Mouse (Mus musculus): ENCODE measurements at regions not wholly inside any gene's neighbourhood (a gene's known extent, or its start where the extent isn't known, plus 50 kb on each side); places are given as distances from the start of the nearest gene placed in this dataset.
"Not testable (repeated sequence)": the region's sequence is repeated elsewhere in the genome, so short reads cannot be mapped to it uniquely, and the experiment has no call there.

DNA sequence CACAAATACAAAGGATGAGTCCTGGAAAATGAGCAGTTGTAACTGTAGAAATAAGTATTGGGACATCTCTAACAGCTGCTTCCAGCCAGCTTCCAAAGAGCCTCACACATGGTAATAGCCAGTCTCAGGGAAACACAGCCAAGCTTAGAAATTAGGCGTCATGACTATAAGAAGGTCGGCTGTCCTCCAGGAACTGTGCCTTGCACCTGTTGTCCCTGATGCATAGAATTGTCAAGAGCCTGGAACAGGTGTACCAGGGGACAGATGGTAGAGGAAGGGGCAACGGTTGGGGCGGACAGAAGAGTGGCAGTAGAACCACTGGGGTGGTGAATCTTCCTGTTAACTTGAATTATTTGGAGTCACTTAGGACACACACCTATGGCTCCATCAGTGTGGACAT lies 162.1 kb downstream of the Trib2 start:
- DNase-seq (ENCODE audit: low spot score in 2 of 2) = no peak

DNA sequence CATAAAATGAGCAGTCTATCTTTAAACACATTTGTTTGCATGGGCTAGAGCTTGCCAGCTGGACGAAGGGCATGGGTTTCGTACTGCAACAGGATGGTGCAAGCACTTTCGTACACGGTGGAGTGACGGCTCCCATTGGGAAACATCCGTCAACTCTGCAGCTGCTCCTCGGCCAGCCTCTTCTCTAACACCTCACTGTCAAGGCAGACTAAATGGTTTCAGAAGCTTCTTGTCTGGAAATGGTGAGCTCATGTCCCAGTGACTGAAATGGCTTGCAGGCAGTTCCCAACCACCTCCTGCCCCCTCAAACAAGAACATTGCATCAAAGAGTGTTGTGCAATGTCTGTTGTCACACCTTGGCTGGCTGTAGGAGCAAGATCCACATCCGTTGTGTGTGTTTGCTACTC lies 163.4 kb downstream of the Trib2 start:
- no peak for DNase-seq (ENCODE audit: low spot score in 2 of 2)

DNA sequence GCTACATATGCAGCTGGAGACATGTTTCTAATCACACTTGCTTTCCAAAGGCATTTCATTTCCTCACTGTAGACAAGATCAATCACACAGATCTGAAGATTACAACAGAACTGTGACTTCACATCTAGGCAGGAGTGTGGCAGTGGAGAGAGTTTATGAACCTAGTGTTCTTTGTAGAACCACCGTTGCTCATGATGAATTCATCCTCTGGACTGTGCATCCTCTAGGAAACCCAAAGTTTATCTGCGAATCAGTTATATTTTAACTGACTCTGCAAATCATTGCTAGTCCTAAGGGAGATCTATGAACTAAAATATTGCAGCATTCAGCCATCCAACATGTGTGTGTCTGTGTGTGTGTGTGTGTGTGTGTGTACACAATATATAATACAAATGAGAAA lies 165.4 kb downstream of the Trib2 start:
- DNase-seq (ENCODE audit: low spot score in 2 of 2) = no peak

DNA sequence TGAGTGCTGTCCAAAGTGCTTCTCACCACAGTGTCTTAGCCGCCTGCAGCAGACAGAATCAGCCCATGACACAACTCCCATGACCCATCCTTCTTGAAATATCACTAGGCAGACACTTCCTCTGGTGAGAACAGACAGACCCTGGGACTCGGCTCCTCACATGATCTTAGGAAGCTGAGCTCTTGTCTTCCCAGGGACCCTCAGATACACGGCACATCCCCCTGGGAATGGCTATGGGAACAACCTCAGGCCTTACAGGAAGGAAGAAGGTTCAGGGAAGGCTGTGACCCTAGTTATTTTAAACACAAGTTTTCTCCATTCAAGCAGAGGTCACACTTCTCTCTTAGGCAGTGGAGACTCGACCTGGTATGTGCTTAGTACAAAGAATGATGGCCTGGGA lies 166.8 kb downstream of the Trib2 start:
- no peak for DNase-seq (ENCODE audit: low spot score in 2 of 2)

DNA sequence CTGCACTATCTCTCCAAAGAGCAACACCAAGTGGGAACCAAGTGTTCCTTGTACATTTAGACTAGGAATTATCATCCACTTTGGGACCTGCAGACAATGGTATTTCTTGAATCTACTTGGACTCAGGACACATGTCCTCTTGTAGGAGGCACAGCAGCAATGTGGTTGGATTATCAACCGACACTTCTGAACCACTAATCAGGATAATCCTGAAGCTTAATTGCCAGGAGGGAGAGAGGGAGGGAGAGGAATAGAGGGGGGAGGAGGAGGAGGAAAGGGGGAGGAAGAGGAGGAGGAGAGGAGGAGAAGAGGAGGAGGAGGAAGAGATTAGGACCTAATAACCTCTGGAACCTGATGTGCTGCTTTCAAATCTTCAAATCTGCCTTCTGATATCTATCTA lies 167.5 kb downstream of the Trib2 start:
- no peak for DNase-seq (ENCODE audit: low spot score in 2 of 2)

DNA sequence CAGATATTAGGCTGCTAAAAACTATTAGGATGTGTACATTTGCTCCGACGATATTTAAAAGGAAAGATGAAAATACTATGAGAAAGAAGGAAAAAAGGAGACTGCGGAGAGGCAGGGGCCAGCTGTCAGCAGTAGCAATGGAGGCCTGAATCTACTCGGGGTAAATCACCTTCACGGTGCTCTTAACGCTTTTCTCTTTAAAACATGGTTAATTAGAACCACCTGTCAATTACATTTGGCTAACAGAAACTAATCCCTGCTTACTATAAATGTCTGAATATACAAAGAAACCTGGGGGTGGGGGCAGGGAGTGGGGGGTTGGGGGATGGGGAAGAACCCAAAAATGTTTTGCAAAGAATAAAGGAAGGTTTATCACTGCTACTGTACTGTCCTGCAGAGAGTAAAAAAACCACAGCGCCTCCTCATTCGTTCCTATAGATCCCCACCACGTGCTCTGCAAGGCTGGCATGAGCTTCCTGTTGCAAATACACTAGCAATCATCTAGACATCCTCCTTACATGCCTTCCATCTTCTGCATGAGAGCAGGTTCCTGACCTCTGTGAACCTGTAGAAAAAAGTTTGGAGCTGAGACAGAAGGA lies 172.5 kb downstream of the Trib2 start:
- no peak for DNase-seq (ENCODE audit: low spot score in 2 of 2)

DNA sequence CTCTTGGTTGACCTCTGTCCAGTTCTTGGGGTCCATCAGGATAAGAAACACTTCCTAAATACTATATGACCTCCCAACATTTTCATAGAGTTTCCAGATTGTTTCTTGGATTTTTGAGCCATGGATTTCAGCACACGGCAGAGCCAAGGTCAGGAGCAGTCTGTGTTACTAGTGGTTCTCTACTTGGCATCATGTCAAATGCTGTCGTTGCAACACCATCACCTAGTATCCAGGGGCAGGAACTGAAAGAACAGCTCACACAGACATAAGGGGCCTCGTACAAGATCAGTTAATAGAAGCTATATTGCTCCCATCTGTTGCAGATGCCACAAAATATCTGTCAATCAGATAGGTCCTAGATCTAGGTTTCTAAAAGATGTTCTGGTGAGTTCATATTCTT lies 173.1 kb downstream of the Trib2 start:
- DNase-seq (ENCODE audit: low spot score in 2 of 2) = no peak

DNA sequence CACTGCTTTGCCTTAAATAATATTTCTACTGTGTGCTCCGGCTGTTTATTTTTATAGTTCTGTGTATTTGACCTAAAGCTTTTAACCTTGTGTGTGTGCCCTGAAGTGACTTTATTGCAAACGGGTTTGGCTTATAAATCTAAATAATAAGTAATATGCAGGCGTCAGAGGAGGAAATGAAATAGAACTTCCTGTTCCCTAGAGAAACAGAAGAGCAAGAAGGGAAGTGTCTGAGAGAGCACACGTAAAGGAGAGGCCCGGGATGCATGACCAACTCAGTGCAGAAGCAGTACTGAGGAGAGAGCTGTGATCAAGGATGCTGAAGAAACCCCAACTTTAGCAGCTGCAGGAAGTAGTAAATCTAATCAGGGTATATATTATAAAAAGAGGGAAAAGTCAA lies 176.4 kb downstream of the Trib2 start:
- no peak for DNase-seq (ENCODE audit: low spot score in 2 of 2)

DNA sequence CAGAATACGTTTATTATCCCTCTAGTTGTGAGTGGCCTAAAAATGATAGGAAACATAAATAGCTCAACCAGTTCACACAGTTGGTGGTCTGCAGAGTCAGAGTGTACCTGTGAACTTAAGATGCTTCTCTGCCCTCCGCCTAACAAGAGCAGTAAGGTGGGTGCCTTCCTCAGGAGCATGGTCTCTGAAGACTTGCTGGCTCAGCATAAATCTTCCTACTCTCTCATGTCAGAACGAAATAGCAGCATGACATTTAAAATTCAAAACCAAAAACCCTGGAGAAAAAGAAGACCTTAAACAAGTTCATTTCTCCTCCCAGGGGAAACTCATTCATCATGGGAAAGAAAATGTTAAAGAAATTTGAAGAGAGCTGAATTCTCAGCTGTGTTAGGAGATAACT lies 186.8 kb downstream of the Trib2 start:
- DNase-seq (ENCODE audit: low spot score in 2 of 2) = no peak

DNA sequence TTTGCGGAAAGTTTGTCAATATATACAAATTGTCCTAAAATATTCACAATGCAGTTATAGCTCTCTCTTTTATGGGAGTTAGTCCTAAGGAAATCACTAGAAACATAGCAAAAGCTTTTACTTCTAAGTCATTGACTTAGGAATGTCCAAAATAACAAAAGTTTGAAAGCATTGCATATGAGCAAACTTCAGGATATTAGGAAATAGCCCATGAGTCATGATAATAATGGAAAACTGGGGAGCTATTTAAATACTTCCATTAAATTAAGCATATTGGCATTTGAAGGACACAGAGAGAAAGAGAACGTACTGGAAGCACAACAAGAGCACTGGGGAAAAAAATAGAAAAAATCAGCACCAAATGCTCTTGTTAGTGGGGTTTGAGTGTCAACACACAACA lies 197.2 kb downstream of the Trib2 start:
- no peak for DNase-seq (ENCODE audit: low spot score in 2 of 2)

DNA sequence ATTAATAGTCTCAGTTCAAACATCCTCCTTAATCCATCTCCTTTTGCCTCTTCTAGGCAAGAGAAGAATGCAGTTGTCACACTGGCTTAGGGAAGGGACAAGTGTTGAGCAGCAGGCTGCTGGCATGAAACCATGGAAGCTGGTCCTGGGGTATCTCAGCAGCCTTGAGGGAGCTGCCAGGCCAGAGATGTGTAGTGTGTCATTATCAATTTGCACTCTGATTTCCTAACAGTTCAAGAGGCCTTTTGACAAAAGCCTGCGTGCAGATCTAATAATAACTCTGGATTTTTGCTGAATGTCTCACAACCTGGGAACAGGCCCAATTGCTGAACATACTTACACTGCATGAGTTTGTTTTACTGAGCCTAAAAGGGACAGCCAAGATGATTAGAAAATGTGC lies 199.4 kb downstream of the Trib2 start:
- no peak for DNase-seq (ENCODE audit: low spot score in 2 of 2)

DNA sequence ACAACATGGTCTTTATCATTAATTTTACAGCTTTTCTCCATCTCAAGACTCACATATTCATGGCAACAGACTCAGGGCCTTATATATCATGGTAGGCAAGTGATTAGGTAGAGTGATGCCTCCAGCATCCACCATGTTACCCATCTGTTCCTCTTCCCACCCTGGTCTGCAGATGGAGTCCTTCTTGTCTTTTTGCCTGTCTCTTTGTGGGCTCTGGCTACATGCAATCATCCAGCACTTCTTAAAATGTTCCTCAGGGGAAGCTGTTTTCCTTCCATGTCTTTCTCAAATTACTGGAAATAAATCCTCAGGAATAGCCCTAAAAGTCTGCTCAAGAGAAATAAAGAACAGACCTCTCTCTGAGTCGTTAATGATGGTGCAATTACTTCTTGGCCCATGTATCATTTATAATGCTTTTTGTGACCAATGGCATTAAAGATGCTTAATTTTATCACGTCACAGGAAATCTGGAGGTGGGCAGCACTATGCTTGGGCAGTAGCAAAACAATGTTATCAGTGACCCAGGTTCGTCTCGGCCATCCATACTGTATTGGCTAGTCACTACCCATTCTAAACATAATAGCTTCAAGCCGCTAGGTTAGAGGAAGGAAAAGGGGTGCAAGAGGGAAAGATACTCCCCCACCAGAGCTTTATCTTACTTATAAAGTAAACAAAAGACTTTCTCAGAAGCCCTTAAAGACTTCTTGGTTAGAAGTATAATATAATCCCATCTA lies 204.7 kb downstream of the Trib2 start:
- DNase-seq (ENCODE audit: low spot score in 2 of 2) = no peak

DNA sequence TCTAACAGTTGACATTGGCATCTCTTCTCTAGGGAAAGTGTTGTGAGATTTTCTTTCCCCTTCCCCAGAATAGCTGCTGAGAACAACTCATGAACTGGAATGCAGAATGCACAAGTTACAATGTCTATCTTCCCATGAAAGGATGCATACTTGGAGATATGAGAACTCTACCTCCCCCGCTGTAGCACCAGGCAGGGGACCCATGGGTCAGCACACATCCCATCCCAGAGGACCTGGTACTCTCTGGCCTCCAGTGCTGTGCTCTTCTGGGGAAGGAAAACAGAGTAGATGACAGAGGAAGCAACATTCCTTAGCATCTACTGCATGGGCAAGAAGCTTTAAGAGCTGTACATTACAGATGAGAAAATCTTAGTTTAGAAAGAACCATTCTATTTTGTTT lies 209.6 kb downstream of the Trib2 start:
- no peak for DNase-seq (ENCODE audit: low spot score in 2 of 2)

DNA sequence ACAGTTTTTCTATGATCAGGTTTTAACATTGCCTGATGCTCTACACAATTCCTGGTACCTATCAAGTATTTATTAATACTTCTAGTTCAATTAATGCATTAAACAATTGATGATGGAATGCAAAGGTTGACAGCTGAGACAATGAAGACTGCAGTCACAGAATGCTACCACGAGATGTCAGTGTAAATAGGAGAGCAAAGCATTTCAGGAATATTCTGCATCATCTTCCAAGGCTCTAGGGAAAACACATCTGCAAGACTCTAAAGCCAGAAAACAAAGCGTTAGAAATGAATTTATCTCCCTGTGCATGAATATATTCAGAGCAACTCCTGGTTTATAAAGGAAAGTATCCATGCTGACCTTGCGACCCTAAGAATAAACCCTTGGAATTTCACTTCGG lies 210.6 kb downstream of the Trib2 start:
- DNase-seq (ENCODE audit: low spot score in 2 of 2) = peak in 1 of 2 experiments; percentile 41

DNA sequence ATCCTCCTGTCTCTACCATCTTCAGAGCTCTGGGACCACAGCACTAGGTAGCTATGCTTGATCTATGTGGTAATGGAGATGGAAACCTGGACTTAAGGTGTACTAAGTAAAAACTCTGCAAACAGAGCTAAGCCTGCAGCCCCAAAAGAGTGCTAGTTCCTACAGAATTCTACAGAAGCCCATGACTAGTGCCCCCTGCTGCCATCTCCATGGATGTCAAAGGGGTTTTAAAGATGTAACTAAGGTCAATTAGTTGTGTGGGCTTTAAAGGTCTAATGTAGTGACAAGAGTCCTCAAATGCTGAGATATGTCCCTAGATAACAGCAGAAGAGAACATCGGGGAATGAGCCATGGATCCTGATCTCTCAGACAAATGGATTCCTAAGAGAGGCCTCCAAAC lies 212.1 kb downstream of the Trib2 start:
- DNase-seq (ENCODE audit: low spot score in 2 of 2) = no peak

DNA sequence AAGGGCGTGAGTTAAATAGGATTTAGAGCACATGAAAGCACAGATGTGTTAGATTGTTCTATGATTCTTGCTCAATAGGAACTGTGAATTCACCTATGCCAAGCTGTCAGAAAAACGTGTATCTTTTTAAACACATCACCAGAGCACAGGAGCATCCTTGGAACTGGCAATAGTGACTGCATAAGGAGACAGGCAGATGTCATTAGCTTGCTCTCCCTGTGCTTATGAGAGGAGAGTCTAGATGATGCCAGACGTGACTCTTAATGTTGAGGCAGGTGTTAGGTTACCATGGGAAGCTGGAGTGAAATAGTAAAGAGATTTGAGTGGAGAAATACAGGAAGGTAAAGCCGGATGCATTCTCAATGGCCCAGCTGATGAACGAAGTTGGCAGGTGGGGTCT lies 212.8 kb downstream of the Trib2 start:
- DNase-seq (ENCODE audit: low spot score in 2 of 2) = no peak

DNA sequence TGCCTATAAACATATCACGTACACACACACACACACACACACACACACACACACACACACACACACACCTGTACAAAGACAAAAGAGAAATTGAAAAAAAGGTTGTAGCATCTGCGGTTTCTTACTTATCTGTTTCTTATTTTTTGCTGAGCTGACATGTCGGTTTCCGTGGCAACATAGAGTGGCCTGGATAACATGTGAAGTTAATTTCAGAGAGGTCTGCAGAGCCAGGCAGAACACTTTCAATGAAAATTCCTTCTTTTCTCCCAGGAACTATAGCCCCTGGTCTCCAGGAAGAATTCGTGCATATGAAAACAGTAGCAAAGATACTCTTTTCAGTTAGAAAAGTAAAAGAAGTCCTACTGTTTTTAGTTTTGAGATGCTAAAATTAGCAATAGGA lies 213.4 kb downstream of the Trib2 start:
- DNase-seq (ENCODE audit: low spot score in 2 of 2) = no peak

DNA sequence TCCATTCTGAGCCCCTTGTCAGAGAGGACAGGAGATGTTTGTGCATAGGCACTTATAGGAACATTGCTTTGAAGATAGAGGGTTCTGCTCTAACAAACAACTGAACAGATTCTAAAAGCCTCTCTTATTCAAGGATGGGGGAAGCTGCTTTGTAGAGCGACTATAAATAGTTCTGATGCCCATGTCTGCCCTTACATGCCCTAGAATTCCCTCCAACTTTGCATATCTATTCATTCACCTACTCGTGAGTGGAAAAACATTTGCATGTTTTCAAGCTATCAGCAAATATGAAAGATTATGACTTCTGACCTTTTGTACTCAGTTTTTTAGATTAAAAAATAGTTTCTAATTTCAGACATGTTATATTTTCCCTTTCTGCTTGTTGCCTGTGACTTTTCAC lies 222.0 kb downstream of the Trib2 start:
- DNase-seq (ENCODE audit: low spot score in 2 of 2) = no peak

DNA sequence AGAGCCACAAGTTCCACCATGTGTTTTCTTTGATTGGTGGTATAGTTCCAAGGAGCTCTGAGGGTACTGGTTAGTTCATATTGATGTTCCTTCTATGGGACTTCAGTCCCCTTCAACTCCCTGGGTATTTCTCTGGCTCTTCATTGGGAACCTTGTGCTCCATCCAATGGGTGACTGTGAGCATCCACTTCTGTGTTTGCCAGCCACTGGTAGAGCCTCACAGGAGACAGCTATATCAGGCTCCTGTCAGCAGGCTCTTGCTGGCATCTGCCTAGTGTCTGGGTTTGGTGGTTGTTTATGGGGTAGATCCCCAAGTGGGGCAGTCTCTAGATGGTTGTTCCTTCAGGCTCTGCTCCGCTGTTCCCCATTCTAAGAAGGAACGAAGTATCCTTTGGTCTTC lies 228.9 kb downstream of the Trib2 start:
- not testable (repeated sequence) for DNase-seq (ENCODE audit: low spot score in 2 of 2)

DNA sequence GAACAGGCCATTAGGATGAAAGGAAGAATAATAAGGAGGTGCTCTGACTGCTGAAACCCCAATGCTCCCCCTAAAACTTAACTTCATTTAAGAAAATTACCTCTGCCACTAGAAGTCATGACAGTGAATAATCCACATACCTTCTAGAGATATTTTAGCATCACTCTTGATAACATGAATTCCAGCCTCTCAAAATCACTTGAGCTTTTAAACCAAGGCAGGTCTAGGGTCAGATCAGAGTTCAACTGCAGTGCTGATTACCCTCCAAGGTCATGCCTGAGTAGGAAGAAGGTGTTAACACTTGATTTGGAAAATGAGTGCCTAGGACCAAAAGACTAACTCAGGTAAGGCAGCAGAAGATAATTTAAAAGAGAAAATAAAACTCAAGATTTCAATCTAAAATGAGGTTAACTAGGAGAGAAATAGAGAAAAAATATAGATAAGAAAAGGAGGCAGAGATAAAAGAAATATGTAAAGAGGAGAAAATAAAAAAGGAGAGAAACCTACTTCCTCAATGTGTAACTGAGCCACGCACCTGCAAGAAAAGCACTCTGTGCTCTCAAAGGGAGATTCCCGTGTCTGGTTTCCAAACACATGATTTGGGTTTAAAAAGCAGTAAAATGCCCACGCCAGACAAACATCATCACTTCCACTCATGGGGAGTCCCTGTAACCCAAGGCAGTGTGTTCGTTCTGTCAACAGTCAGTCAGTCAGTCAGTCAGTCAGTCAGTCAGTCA lies 229.8 kb downstream of the Trib2 start:
- DNase-seq (ENCODE audit: low spot score in 2 of 2) = no peak

DNA sequence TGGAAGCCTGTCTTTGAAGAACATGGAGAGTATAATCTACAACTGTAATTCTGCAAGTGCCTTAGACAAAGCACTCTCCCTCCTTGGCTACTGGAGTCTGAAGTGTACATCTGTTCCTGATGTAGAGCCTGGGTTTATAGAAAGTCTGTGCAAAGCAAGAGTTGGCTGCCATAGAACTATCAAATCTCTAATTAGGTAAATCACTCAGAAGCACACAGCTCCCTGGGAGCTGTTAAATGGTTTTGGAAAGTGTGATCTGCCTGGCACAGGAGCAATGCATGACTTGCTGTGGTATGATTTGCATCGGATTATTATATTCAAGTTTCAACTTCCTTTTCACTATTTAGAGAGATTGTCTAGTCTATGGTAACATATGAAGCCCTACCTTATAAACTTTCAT lies 230.9 kb downstream of the Trib2 start:
- no peak for DNase-seq (ENCODE audit: low spot score in 2 of 2)

DNA sequence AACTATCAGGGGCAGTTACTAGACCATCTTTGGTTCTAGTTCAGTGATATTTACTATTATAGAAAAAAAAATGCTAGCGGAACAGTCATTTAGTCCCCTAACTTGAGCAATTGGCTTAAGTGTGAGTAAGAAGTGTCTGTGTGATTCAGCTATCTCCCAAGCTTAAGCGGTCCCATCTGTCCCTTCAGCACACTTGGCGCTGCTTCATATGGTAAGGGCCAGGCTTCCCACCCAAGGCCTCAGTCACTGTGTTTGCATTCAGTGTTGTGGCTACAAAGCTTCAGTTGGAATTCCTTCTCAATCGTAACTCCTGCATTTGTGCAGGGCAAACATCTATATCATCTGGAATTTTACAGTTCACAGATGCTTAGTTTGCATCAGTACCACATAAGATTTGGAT lies 232.0 kb downstream of the Trib2 start:
- no peak for DNase-seq (ENCODE audit: low spot score in 2 of 2)

DNA sequence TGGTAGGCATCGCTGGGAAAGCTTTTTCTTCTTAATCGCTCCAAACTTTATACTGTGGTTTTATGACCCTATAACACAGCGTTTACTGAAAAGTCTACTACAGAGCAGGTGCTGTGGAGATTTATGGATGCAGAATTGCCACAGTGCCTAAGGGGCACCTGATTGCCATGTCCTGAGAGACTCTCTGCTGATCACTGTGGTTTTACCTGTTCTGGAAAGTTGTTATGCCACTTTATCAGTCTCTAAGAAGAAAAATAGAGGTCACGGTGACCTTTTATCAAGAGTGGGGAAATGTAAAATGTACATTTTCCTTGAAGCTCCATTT lies 250.0 kb downstream of the Trib2 start:
- no peak for DNase-seq (ENCODE audit: low spot score in 2 of 2)
